Mouse (Mus musculus) WW6 (cell line): Measurements from ENCODE around the gene Tmem182.

Experiments
- DNase-seq: peaks from one replicate; pipeline ENCODE4 v3.0.0-alpha.2; 2013; ENCODE audit warnings: low read depth, low spot score

Gene Tmem182

GRCm38 (mm10) chr1:40865043-40865442 lies 59.6 kb downstream of the Tmem182 start:
- DNase-seq: no peak

DNA sequence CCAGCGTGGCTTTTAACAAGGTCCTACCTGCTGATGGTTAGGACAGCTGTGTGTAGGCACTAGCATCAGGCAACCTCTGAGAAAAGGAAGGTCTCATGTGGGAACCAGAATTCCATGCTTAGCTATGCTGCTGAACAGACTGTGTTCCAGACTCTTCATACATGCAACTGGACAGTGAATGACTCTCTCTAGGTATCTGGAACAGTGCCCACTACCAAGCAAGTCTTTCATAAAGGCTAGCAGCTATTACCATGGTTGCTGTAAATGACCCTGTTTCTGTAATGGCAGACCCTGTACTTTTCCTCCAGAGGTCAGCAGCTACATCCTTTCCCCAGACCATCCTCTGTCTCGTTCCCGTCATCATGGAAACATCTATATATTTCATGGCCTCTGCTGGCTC lies 61.7 kb downstream of the Tmem182 start:
- DNase-seq: no peak

- DNase-seq: no peak
These were observed 62.2 kb downstream of the Tmem182 start for GRCm38 (mm10) chr1:40867651-40868050.

- no peak for DNase-seq
These were observed 68.5 kb downstream of the Tmem182 start for GRCm38 (mm10) chr1:40873760-40874455.

GRCm38 (mm10) chr1:40874456-40875375 lies 69.3 kb downstream of the Tmem182 start:
- no peak for DNase-seq

DNA sequence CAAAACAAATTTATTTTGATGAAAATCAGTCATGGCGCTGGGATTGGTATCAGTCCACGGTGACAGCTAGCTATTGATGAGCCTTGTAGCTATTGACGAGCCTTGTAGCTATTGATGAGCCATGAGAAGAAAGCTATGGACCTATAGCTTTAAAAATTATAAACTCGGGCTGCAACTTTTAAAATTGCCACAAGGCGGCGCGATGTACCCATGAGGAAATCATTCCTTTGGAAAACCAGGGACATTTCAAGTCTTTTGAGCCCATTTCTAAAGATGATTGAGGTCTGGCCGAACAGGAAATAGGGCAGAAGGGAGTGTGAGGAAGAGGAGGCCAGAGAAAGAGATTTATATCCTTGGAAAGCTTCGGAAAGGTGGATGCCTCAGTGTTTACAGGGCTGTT lies 73.7 kb downstream of the Tmem182 start:
- no peak for DNase-seq

DNA sequence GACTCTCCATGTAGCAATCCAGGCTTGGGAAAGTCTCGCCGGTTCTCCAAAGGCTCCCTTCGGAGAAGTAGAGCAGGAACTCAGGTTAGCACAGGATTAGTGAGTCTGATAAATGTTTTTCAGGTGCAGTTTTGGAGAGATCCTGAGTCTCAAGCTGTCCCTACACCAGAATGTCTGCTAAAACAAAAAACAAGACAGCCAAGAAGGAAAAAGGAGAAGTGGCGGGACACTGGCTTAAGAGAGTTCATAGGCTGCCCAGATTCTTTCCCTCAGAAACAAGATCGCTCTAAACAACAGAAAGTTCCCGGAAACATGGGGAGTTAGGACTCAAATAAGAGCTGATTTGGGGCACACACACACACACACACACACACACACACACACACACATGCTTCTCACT lies 74.1 kb downstream of the Tmem182 start:
- DNase-seq: no peak

- no peak for DNase-seq
These were observed 75.1 kb downstream of the Tmem182 start for GRCm38 (mm10) chr1:40880527-40880926.

DNA sequence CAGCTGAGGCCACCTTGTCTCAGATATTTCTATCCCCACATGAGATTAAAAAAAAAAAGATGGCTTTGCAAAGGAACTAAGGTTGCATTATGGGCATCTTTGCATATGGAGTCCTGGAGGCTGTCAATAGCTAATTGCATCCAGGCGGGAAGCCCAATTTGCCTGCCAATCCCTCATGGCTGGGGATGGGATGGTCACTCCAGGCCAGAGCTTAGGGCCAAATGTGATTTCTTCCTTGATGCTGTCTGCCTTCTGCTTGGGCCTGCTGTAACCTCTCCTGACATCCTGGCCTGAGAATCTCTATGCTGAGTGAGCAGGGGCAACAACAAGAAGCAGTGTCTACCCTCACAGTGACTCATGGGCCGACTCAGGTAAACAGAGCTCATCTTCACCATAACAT lies 78.5 kb downstream of the Tmem182 start:
- no peak for DNase-seq

- no peak for DNase-seq
These were observed 79.5 kb downstream of the Tmem182 start for GRCm38 (mm10) chr1:40884943-40885342.

- DNase-seq: peak; percentile 22
These were observed 82.3 kb downstream of the Tmem182 start for GRCm38 (mm10) chr1:40887673-40888072.

DNA sequence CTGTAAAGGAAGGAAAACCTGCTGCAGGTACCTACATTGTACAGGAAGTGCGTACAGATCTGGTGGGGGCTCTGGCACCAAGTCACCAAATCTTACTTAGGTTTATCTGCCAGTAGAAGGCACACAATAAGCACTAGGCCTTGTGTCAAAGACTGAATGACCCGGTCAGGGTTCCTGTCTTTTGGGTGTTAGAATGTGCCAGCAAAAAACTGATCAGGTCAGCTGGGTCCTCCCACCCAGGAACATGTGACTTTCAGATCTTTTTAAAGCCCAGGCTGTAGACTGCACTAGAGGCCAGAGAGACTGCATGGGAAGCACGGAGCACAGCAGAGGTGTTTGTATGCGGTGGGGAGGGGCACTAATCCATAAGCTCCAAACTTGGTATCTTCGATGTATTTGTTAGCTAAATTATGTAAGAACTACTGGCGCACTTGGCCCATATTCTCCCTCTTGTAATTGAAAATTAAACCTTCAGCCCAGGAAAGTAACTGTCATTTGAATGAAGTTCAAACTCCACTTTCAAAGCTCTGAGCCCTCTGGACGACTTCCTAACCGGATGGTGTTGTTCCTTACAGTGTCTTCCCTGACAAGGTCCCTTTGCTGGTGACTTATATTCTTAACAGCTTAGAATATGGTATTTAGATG lies 83.1 kb downstream of the Tmem182 start:
- no peak for DNase-seq

DNA sequence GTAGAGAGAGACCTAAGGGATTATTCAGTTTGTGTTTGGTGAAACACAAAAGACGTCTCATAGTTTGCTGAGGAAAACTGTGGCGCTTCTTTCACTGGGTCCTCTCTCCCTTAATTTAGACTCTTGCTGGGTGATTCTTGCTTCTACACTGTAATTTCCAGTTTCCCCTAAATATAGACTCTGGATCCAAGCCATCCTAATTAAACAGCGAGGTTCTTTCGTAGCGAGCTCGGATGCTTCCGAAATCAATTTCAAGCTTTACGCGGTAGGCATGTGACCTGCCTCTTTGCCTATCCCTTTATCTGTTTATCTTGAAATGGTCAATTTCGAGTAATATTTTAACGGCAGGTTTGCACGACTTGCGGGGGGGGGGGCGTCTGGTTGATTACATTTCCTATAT lies 84.2 kb downstream of the Tmem182 start:
- no peak for DNase-seq

GRCm38 (mm10) chr1:40890246-40890645 lies 84.8 kb downstream of the Tmem182 start:
- no peak for DNase-seq

DNA sequence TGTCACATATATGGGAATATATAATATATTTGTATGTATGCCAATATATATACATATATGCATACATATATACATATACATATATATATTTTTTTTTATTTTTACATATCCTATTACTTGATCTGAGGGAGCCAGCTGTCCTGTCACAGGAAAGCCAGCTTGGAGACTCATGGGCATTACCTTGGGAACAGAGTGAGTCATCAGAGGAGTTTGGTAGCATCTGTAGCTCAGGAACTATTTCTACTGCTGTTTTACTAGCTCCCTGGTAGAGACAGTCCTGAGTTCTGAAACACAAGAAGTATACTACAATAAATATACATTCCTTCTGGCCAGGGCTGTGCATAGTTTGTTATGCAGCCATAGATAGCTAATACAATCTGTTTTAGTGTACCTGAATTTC lies 98.3 kb downstream of the Tmem182 start:
- DNase-seq: no peak
